Mouse (Mus musculus): ENCODE data around the gene Gm21976. TPM values are rescaled to one million over a fixed set of nuclear protein-coding genes. Genes with fewer than 3 reads are reported as not detected.

Gene Gm21976
- polyA plus RNA-seq, 1 experiment = not detected

DNA sequence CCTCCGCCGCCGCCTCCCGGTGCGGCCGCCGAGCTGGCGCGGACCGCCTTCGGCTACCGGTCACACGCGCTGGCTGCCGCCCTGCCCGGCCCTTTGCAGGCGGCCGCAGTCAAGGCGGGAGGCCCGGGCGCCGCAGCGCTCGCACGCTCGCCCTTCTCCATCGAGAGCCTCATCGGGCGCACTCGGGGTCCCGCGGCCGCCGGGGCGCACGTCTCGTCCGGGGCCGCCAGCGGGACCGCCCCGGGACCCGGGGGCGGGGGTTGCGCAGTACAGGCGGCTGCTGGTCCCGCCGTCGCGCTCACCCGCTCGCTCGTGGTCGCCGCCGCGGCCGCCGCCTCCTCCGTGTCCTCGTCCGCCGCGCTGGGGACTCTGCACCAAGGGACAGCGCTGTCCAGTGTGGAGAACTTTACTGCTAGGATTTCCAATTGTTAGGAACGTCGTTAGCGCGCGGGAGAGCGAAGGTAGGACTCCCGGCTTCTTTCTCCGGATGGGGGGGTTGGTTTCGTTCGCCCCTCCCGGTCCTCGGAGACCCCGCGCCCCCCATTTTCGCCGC is 75.9 kb downstream of the Gm21976 start:
- H3K27ac ChIP-seq (replicated peaks; ENCODE audit: low read depth, low read length) = no peak overlapping the region
- peak overlapping the region; percentile 58 for H3K4me3 ChIP-seq (ENCODE audit: insufficient read depth, low read depth, low read length)
- H3K4me1 ChIP-seq (ENCODE audit: control insufficient read depth, insufficient read depth, insufficient read length, low read length) = peaks cover 7% of the 10 kb centered on the region; the same call in 1 of the 2 replicates

DNA sequence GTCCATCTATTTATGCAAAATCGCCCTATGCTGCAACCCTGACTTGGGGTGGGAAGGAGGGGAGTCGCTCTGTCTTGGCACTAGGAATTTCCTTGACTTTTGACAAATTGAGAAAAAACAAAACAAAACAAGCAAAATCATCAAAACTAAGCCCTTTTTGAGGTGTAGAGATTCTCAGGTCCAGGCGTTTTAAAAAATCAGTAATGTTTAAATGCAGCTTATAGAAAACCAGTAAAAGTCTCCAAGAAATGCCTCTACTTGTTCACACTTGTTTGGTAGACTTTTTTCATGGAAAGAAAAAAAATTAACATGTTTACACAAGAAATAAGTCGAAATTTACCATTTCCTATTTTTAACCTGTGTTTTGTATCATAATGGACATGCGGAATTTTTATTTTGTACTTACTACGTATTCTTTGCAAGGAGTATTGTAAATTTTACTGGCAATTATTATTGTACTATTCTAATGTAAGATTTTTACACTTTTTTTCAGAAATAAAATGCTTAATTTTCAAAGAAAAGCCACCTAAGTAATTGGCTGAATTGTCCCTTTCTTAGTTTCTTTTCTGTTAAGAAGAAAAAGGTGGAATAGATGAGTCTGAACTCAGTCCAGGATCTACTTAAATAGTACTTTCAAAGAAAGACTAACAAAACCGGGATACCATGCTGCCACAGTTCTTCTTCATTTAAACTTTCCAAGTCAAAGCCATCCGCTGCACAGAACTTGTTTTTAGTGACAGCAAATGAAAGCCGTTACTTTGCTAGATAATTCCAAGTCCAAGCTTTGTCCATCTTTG is 76.7 kb downstream of the Gm21976 start:
- peak overlapping the region; percentile 58; the same call in 1 of the 2 replicates for H3K4me3 ChIP-seq (ENCODE audit: insufficient read depth, low read depth, low read length)
- peaks cover 7% of the 10 kb centered on the region; the same call in 1 of the 2 replicates for H3K4me1 ChIP-seq (ENCODE audit: control insufficient read depth, insufficient read depth, insufficient read length, low read length)
- H3K27ac ChIP-seq (replicated peaks; ENCODE audit: low read depth, low read length) = no peak overlapping the region

Other genes starting within 250 kb of the Gm21976 start
- gene Arhgef28, start 73.4 kb upstream of the Gm21976 start, polyA plus RNA-seq (2012; ENCODE audit: insufficient read depth, insufficient read length, missing spikeins) = 14.1 and 14.8 TPM in 2 replicates
- gene Utp15, start 16.8 kb upstream of the Gm21976 start, polyA plus RNA-seq (2012; ENCODE audit: insufficient read depth, insufficient read length, missing spikeins) = 3.4 and 3.6 TPM in 2 replicates
- gene Ankra2, start 16.8 kb upstream of the Gm21976 start, polyA plus RNA-seq (2012; ENCODE audit: insufficient read depth, insufficient read length, missing spikeins) = 4.0 and 7.9 TPM in 2 replicates
- 246 and 281 TPM in 2 replicates for gene Btf3, start 37.1 kb downstream of the Gm21976 start, polyA plus RNA-seq (2012; ENCODE audit: insufficient read depth, insufficient read length, missing spikeins)
- gene Foxd1, start 74.4 kb downstream of the Gm21976 start, polyA plus RNA-seq (2012; ENCODE audit: insufficient read depth, insufficient read length, missing spikeins) = not detected in 2 replicates
- 19.1 TPM in 1 of 2 replicates, not detected in the other for gene Gm10320, start 212.1 kb downstream of the Gm21976 start, polyA plus RNA-seq (2012; ENCODE audit: insufficient read depth, insufficient read length, missing spikeins)

All from brown adipose tissue, adult 24 weeks (tissue).